Mouse (Mus musculus) ES-E14 (cell line): ENCODE measurements around the gene Gm4869. TPM values are rescaled to one million over a fixed set of nuclear protein-coding genes. Genes with fewer than 3 reads are reported as not detected.

ENCODE experiments used
- DNase-seq: peaks from one replicate; pipeline ENCODE4 v3.0.0-alpha.2; 2013; ENCODE audit warnings: low read depth, low spot score
- H3K27ac ChIP-seq: 2 replicates; pipeline ENCODE4 v1.5.1; 2012; ENCODE audit warnings: low read depth, mild to moderate bottlenecking, low read length, moderate library complexity, mixed read lengths; ENCODE audit not compliant: poor library complexity, insufficient read depth, severe bottlenecking
- H3K36me3 ChIP-seq: 2 replicates; pipeline ENCODE4 v1.6.1; 2012; ENCODE audit warnings: mild to moderate bottlenecking, low read length, moderate library complexity, mixed read lengths; ENCODE audit not compliant: control insufficient read depth, poor library complexity, insufficient read depth, severe bottlenecking
- H3K4me1 ChIP-seq, 2 experiments: fragments of 150-350 bp in 1 of 2; sonication (generic) in 1 of 2; 2 replicates each; pipeline ENCODE4 v1.6.1; 2012; ENCODE audit warnings: low read length in 2 of 2, mild to moderate bottlenecking in 1 of 2, mixed read lengths in 1 of 2; ENCODE audit not compliant: control insufficient read depth in 2 of 2, insufficient read depth in 2 of 2, poor library complexity in 1 of 2
- H3K4me3 ChIP-seq, 2 experiments: fragments of 150-350 bp in 1 of 2; sonication (generic) in 1 of 2; 2 replicates each; pipeline ENCODE4 v1.5.1; 2012; ENCODE audit warnings: low read length in 2 of 2, low read depth in 1 of 2, mild to moderate bottlenecking in 1 of 2, mixed read lengths in 1 of 2; ENCODE audit not compliant: insufficient read depth in 1 of 2, poor library complexity in 1 of 2, severe bottlenecking in 1 of 2
- H3K9ac ChIP-seq: 2 replicates; pipeline ENCODE4 v1.6.1; 2012; ENCODE audit warnings: low read depth, mild to moderate bottlenecking, low read length, mixed read lengths; ENCODE audit not compliant: poor library complexity, insufficient read depth, severe bottlenecking
- H3K9me3 ChIP-seq: fragments of 150-350 bp; sonication (generic); 2 replicates; pipeline ENCODE4 v1.6.1; 2012; ENCODE audit warnings: low read depth, mild to moderate bottlenecking, low read length; ENCODE audit not compliant: control insufficient read depth, insufficient read depth
- CHD2 ChIP-seq: IDR thresholded peaks from 2 replicates; pipeline ENCODE4 v1.6.1; 2014; ENCODE audit warnings: mild to moderate bottlenecking, low read depth, low read length, inconsistent platforms
- HCFC1 ChIP-seq: IDR thresholded peaks from 2 replicates; pipeline ENCODE4 v1.6.1; 2012; ENCODE audit warnings: low read length, inconsistent platforms, borderline replicate concordance; ENCODE audit not compliant: insufficient read depth
- MAFK ChIP-seq: IDR thresholded peaks from 2 replicates; pipeline ENCODE4 v1.6.1; 2014; ENCODE audit warnings: mild to moderate bottlenecking, low read depth, low read length, inconsistent platforms; ENCODE audit not compliant: insufficient read depth
- ZC3H11A ChIP-seq: IDR thresholded peaks from 2 replicates; pipeline ENCODE4 v1.6.1; 2012; ENCODE audit warnings: low read depth, mild to moderate bottlenecking, inconsistent platforms, low read length, borderline replicate concordance
- ZNF384 ChIP-seq: IDR thresholded peaks from 2 replicates; pipeline ENCODE4 v1.6.1; 2012; ENCODE audit warnings: low read depth, low read length, inconsistent platforms
- in situ Hi-C, 2 experiments: fragments of 600-800 bp; cut with MboI; formaldehyde crosslinking; loops; one replicate each; pipeline ENCODE4 v1.15.1; 2025; ENCODE audit warnings: low sequenced_read_pairs in 2 of 2, inconsistent platforms in 1 of 2; ENCODE audit not compliant: unreplicated experiment in 2 of 2
- total RNA-seq: library from RNA; depleted of rRNA; stranded (reverse); fragments of 300-350 nt; gene quantifications from 2 replicates; pipeline ENCODE4 v1.2.3, GENCODE M21; 2012

Gm4869 gene
- total RNA-seq, 1 experiment = 0.13 TPM

- Histone ChIP-seq H3K4me1 (peaks cover 0 to 8% of the 10 kb centered on the region in 2 experiments; a peak in 1 of 4 replicates), H3K9me3 (no peaks in the 10 kb centered on the region), H3K9ac (peak within 1 kb of the TSS; percentile 100), H3K27ac (peak within 1 kb of the TSS; percentile 96), H3K36me3 (peaks cover 10% of the 10 kb centered on the region; the same call in 1 of the 2 replicates), H3K4me3 (peak within 1 kb of the TSS; percentile 66 to 98)
- peak; percentile 94 for DNase-seq
- 0 out of 2 replicates have a peak, but pooled peaks have one; percentile 24 for TF ChIP-seq CHD2
- no peak for TF ChIP-seq ZC3H11A
- no peak for TF ChIP-seq MAFK
- no peak for TF ChIP-seq ZNF384
- TF ChIP-seq HCFC1 = no peak
- in situ Hi-C loops = loop anchor here (25.0 kb wide), 1 partner anchor 581 kb away; the partner anchor contains the start of genes Gm26938 (in 2 of the 2) and Psmg3 (in 2 of the 2)
Measured at GRCm38 (mm10) chr5:140418489-140419441, 26.7 kb upstream of the Gm4869 start, which contains the start of gene Eif3b. TSS of gene Eif3b (plus strand) at chr5:140419328.

GRCm38 (mm10) chr5:140419442-140420080 is 25.9 kb upstream of the Gm4869 start:
- Histone ChIP-seq H3K36me3 (peaks cover 12% of the 10 kb centered on the region; the same call in 1 of the 2 replicates), H3K4me1 (peaks cover 0 to 8% of the 10 kb centered on the region in 2 experiments; a peak in 1 of 4 replicates), H3K9me3 (no peaks in the 10 kb centered on the region), H3K9ac (peak overlapping the region; percentile 99), H3K4me3 (peak overlapping the region; percentile 66 to 98), H3K27ac (peak overlapping the region; percentile 77; the same call in 1 of the 2 replicates)
- no peak for DNase-seq
- in situ Hi-C loops = loop anchor here (25.0 kb wide), 1 partner anchor 582 kb away; the partner anchor contains the start of genes Gm26938 (in 2 of the 2) and Psmg3 (in 2 of the 2)
- TF ChIP-seq ZNF384 (no peak), ZC3H11A (no peak), HCFC1 (no peak), MAFK (no peak)

- no peaks in the 10 kb centered on the region for H3K9me3 ChIP-seq
- peak overlapping the region; percentile 66 to 98 for H3K4me3 ChIP-seq
- DNase-seq = no peak
- peaks cover 17% of the 10 kb centered on the region for H3K36me3 ChIP-seq
- in situ Hi-C loops = loop anchor here (25.0 kb wide), 1 partner anchor 583 kb away; the partner anchor contains the start of genes Gm26938 (in 2 of the 2) and Psmg3 (in 2 of the 2)
- H3K27ac ChIP-seq = no peak overlapping the region
- TF ChIP-seq HCFC1 (no peak), CHD2 (no peak), ZC3H11A (no peak), MAFK (no peak), ZNF384 (no peak)
- peaks cover 0 to 8% of the 10 kb centered on the region in 2 experiments; a peak in 1 of 4 replicates for H3K4me1 ChIP-seq
- peak overlapping the region; percentile 41; the same call in 1 of the 2 replicates for H3K9ac ChIP-seq
Measured at GRCm38 (mm10) chr5:140420616-140421015, 24.8 kb upstream of the Gm4869 start.
